Mouse (Mus musculus) kidney, postnatal 0 days (tissue): ENCODE data around the gene Ank2. TPM values are rescaled to one million over a fixed set of nuclear protein-coding genes. Genes with fewer than 3 reads are reported as not detected.

Source experiments
- ATAC-seq: fragments of 200-750 bp; cut with Nextera tagmentation; replicated peaks from 2 replicates; pipeline ENCODE4 v1.8.0; 2017; ENCODE audit warnings: low read depth, moderate number of reproducible peaks, moderate TSS enrichment, moderate library complexity; ENCODE audit not compliant: low FRiP score
- DNase-seq: peaks from one replicate; pipeline ENCODE4 v3.0.0-alpha.2; 2016; ENCODE audit warnings: low spot score
- H3K27ac ChIP-seq: fragments of 300-500 bp; sonication (generic); 2 replicates; pipeline ENCODE4 v1.5.1; 2014; ENCODE audit warnings: mild to moderate bottlenecking
- H3K27me3 ChIP-seq: fragments of 300-500 bp; sonication (generic); 2 replicates; pipeline ENCODE4 v1.6.1; 2014; ENCODE audit warnings: low read length, mixed read lengths; ENCODE audit not compliant: insufficient read depth
- H3K36me3 ChIP-seq: fragments of 300-500 bp; sonication (generic); 2 replicates; pipeline ENCODE4 v1.6.1; 2014; ENCODE audit warnings: low read length, mixed read lengths; ENCODE audit not compliant: insufficient read depth
- H3K4me1 ChIP-seq: fragments of 300-500 bp; sonication (generic); replicated peaks from 2 replicates; pipeline ENCODE4 v1.6.1; 2014; ENCODE audit warnings: antibody characterized with exemption, low read length, mixed read lengths; ENCODE audit not compliant: insufficient read depth
- H3K4me2 ChIP-seq: fragments of 300-500 bp; sonication (generic); 2 replicates; pipeline ENCODE4 v1.6.1; 2014; ENCODE audit warnings: mild to moderate bottlenecking, low read length, moderate library complexity, mixed read lengths
- H3K4me3 ChIP-seq: fragments of 300-500 bp; sonication (generic); replicated peaks from 2 replicates; pipeline ENCODE4 v1.5.1; 2014; ENCODE audit warnings: low read depth, low read length
- H3K9ac ChIP-seq: fragments of 300-500 bp; sonication (generic); 2 replicates; pipeline ENCODE4 v1.6.1; 2014; ENCODE audit warnings: low read depth, low read length
- H3K9me3 ChIP-seq: fragments of 300-500 bp; sonication (generic); replicated peaks from 2 replicates; pipeline ENCODE4 v1.6.1; 2016; ENCODE audit warnings: low read length, inconsistent platforms, mixed read lengths
- CTCF ChIP-seq: IDR thresholded peaks from 2 replicates; pipeline ENCODE4 v1.5.1; 2016; ENCODE audit warnings: antibody characterized with exemption, low read depth, mild to moderate bottlenecking, moderate library complexity
- WGBS: fragments of 180-500 bp; shearing (Covaris S2); extraction: QIAGEN DNeasy Blood & Tissue Kit; methylation state at CpG from one replicate; pipeline ENCODE4 v1.1.7; 2014; 5-methylcytosine and 5-hydroxymethylcytosine counted together
- polyA plus RNA-seq: library from polyadenylated mRNA; unstranded; fragments of >200 nt; fragmentation: Nextera tagmentation; extraction: Ambion mirVana; gene quantifications from 2 replicates; pipeline ENCODE4 v1.2.1, GENCODE M21; 2015

Gene Ank2
- polyA plus RNA-seq, 1 experiment from 2014 or later, result 4.1 TPM

DNA sequence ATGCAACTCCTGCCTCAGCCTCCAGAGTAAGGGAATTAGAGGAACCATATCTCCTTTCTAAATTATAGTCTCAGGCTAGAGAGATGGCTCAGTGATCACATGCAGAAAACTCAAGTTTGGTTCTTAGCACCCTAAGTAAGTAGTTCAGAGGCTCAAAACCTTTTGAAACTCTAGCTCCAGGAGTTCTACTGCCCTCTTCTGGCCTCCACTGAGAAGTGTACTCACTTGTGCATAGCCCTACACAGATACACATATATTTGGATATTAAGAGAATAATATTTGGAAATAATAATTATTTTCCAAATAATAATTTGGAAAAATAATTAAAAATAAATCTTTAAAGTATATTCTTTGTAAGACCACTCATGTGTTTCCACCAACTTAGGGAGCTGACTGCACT, 218.8 kb downstream of the Ank2 start:
- no peak overlapping the region for H3K27ac ChIP-seq
- no peak overlapping the region for H3K9ac ChIP-seq
- no peak overlapping the region for H3K4me2 ChIP-seq
- DNase-seq (no peak), ATAC-seq (no peak)
- no peaks in the 10 kb centered on the region for H3K36me3 ChIP-seq
- TF ChIP-seq CTCF, result no peak
- no peaks in the 10 kb centered on the region for H3K9me3 ChIP-seq
- no peak overlapping the region for H3K4me3 ChIP-seq
- no peaks in the 10 kb centered on the region for H3K27me3 ChIP-seq
- no peaks in the 10 kb centered on the region for H3K4me1 ChIP-seq

GRCm38 (mm10) chr3:127275953-127276352, 223.2 kb downstream of the Ank2 start:
- no peak for ATAC-seq
- H3K27me3 ChIP-seq, result no peaks in the 10 kb centered on the region
- 76% methylated on average over 6 of the region's 6 CpGs for WGBS
- no peaks in the 10 kb centered on the region for H3K4me1 ChIP-seq
- no peak overlapping the region for H3K27ac ChIP-seq
- H3K9me3 ChIP-seq, result no peaks in the 10 kb centered on the region
- DNase-seq, result no peak
- no peak overlapping the region for H3K4me3 ChIP-seq
- TF ChIP-seq CTCF, result no peak
- H3K9ac ChIP-seq, result no peak overlapping the region
- no peak overlapping the region for H3K4me2 ChIP-seq
- no peaks in the 10 kb centered on the region for H3K36me3 ChIP-seq

DNA sequence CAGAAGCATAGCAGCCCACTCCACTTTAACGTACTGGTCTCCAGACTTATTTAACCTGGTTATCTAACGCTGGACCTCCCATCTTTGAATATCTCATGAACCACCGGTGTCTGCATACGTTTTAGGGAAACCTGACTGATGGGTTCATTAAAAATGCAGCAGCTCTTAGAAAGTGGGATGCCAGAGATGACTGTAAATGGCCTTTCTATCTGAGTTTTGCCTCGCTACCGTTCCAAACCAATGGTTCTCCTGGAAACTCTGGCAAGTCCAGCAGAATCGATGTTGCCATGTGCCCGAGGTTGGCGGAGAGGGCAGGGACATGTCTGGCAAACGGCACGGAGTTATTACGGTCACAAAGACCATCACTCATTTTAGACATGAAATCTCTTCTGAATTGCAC, 226.3 kb downstream of the Ank2 start:
- no peak for ATAC-seq
- 82% methylated on average over 12 of the region's 12 CpGs for WGBS
- no peak overlapping the region for H3K4me2 ChIP-seq
- no peak overlapping the region for H3K9ac ChIP-seq
- no peak overlapping the region for H3K27ac ChIP-seq
- H3K4me1 ChIP-seq, result no peaks in the 10 kb centered on the region
- no peaks in the 10 kb centered on the region for H3K9me3 ChIP-seq
- no peak for TF ChIP-seq CTCF
- DNase-seq, result no peak
- no peaks in the 10 kb centered on the region for H3K27me3 ChIP-seq
- H3K4me3 ChIP-seq, result no peak overlapping the region
- H3K36me3 ChIP-seq, result no peaks in the 10 kb centered on the region

- H3K9me3 ChIP-seq, result no peaks in the 10 kb centered on the region
- no peak for TF ChIP-seq CTCF
- no peaks in the 10 kb centered on the region for H3K27me3 ChIP-seq
- no peaks in the 10 kb centered on the region for H3K36me3 ChIP-seq
- ATAC-seq (no peak), DNase-seq (no peak)
- no peaks in the 10 kb centered on the region for H3K4me1 ChIP-seq
- H3K27ac ChIP-seq, result no peak overlapping the region
- no peak overlapping the region for H3K4me3 ChIP-seq
- 86% methylated on average over 14 of the region's 14 CpGs for WGBS
- H3K9ac ChIP-seq, result no peak overlapping the region
- no peak overlapping the region for H3K4me2 ChIP-seq
Measured at GRCm38 (mm10) chr3:127269616-127270015, 229.5 kb downstream of the Ank2 start.

DNA sequence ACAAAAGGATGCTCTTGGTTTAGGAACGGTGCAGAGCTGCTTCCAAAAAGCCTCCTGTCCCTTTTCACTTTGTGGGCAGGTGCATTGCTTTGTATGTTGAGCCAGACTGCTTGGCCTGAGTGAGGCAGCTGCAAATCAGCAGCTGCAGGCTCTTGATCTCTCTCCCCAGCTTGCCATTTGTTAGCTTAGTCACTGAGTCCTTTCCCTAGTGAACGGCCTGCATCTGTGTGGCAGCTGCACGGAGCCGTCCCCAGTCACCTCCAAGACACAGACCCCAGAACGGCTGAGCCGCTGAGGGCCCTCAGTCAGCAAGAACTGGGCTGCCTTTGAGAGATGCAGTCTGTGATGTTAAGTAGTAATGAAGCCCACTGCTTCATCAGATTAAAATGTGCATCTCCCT, 231.3 kb downstream of the Ank2 start:
- no peak for TF ChIP-seq CTCF
- DNase-seq, result no peak
- 42% methylated on average over 6 of the region's 6 CpGs for WGBS
- no peaks in the 10 kb centered on the region for H3K9me3 ChIP-seq
- no peaks in the 10 kb centered on the region for H3K4me1 ChIP-seq
- no peaks in the 10 kb centered on the region for H3K36me3 ChIP-seq
- H3K27ac ChIP-seq, result no peak overlapping the region
- H3K4me2 ChIP-seq, result no peak overlapping the region
- no peak overlapping the region for H3K4me3 ChIP-seq
- no peaks in the 10 kb centered on the region for H3K27me3 ChIP-seq
- no peak for ATAC-seq
- H3K9ac ChIP-seq, result no peak overlapping the region

DNA sequence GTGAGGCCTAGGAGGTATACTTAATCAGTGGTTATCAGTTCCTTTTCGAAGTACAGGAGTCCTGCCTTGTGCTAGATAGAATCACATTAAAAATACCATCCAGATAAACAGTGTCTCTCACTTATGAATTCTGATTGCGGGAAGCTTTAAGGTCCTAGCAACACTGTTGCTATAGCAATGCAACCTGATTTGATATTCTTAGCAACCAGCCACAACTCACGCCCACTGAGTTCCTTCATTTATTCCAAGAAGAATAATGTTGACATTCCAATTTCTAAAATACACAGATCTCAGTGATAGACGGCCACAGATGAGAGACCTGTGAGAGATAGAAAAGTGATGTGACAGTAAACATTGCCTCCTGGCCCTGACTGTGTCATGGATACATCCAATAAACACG, 233.4 kb downstream of the Ank2 start:
- no peak overlapping the region for H3K27ac ChIP-seq
- H3K9me3 ChIP-seq, result no peaks in the 10 kb centered on the region
- no peak for TF ChIP-seq CTCF
- ATAC-seq (no peak), DNase-seq (no peak)
- no peak overlapping the region for H3K4me2 ChIP-seq
- no peaks in the 10 kb centered on the region for H3K36me3 ChIP-seq
- H3K27me3 ChIP-seq, result no peaks in the 10 kb centered on the region
- 87% methylated on average over 5 of the region's 5 CpGs for WGBS
- no peak overlapping the region for H3K4me3 ChIP-seq
- no peaks in the 10 kb centered on the region for H3K4me1 ChIP-seq
- no peak overlapping the region for H3K9ac ChIP-seq

DNA sequence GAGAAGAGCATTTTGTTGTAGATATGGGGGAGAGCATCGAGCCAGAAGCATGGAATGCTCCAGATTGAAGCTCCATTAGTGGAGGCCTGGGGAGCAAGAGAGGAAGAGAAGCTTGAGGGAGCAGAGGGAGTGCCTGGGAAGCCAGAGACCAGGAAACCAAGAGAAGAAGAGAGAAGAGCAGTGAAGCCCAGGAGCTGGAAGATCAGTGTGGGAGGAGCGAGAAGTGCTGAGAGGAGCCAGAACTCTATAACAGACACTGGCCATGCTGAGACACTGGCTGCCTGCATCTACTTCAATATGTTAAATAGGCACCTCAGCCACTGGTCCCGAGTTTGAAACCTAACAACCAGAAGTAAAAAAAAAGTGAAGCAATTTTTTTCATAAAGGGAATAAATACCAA, 234.0 kb downstream of the Ank2 start:
- Histone ChIP-seq H3K9ac (no peak overlapping the region), H3K27me3 (no peaks in the 10 kb centered on the region), H3K4me2 (no peak overlapping the region), H3K36me3 (no peaks in the 10 kb centered on the region), H3K9me3 (no peaks in the 10 kb centered on the region), H3K27ac (no peak overlapping the region), H3K4me1 (no peaks in the 10 kb centered on the region), H3K4me3 (no peak overlapping the region)
- DNase-seq, result no peak
- ATAC-seq, result no peak
- TF ChIP-seq CTCF, result no peak
- WGBS, result 69% methylated on average over 3 of the region's 3 CpGs
